Mouse (Mus musculus): ENCODE results near the gene Cebpz. TPM values are rescaled to one million over a fixed set of nuclear protein-coding genes. Genes with fewer than 3 reads are reported as not detected.

The Cebpz gene
- polyA plus RNA-seq, 1 experiment from 2014 or later = 58.5 TPM

DNA sequence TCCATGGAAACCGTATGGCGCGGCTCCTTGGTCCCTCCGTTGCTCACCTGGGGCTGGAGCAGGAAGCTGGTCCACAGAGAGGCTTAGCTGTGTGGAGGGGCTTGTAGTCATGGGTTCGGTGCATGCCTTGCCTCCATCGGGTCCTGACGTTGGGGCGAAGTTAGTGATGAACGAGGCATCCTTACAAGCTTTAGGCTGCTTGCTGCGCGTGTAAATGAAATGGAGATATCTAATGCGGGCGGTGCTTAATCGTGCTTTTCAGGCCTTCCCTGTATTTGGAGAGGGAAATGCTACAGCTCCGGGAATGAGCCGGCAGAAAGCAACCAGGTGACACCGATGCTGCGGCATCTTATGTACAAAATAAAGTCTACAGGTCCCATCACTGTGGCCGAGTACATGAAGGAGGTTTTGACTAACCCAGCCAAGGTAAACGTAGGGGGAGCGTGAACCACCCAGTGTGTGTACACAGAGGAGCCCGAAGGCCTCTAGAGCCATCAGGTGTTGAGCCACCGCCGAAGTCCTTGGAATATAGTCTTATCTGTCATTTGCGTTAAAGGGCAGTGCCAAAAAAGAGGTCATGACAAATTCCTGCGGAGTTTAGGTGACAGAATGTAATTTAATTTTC, 475 bp upstream of the Cebpz start:
- peak overlapping the region; percentile 72 for H3K4me2 ChIP-seq (replicated peaks)
- WGBS = 9% methylated on average over 26 of the region's 26 CpGs
- H3K4me3 ChIP-seq = peak overlapping the region; percentile 81
- H3K27ac ChIP-seq = no peak overlapping the region
- peak overlapping the region; percentile 73 for H3K9ac ChIP-seq
- H3K4me1 ChIP-seq = peaks cover 16% of the 10 kb centered on the region
- no peaks in the 10 kb centered on the region for H3K9me3 ChIP-seq
- ATAC-seq (ENCODE audit: low FRiP score, low read depth) = peak; percentile 48
- H3K27me3 ChIP-seq (replicated peaks) = no peaks in the 10 kb centered on the region
- peaks cover 40% of the 10 kb centered on the region for H3K36me3 ChIP-seq

- ATAC-seq (ENCODE audit: low FRiP score, low read depth) = no peak
- WGBS = 85% methylated on average over 2 of the region's 2 CpGs
- peak overlapping the region; percentile 81 for H3K4me3 ChIP-seq
- no peaks in the 10 kb centered on the region for H3K27me3 ChIP-seq (replicated peaks)
- H3K4me1 ChIP-seq = peaks cover 16% of the 10 kb centered on the region
- H3K27ac ChIP-seq = no peak overlapping the region
- H3K4me2 ChIP-seq (replicated peaks) = peak overlapping the region; percentile 72
- peak overlapping the region; percentile 73; the same call in 1 of the 2 replicates for H3K9ac ChIP-seq
- peaks cover 44% of the 10 kb centered on the region for H3K36me3 ChIP-seq
- no peaks in the 10 kb centered on the region for H3K9me3 ChIP-seq
Measured at GRCm38 (mm10) chr17:78935857-78936256, 1.0 kb downstream of the Cebpz start.

DNA sequence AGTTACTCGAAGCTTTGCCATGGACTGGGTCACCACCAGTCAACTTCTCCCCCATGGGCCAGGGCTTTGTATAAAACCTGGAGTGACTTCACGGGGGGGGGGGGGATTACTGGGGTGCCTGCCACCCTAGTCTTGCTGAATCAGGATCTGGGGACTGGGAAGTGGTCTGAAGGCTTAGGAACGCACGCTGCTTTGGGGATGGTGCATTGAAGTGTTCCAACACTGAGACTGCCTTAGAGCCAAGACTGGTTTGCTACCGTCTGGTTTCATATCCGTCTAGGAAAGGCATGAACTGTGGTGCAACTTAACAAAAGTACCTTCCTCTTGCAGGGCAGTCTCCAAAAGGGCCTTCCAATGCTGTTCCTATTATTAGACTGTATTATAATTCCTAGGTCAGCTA, 19.2 kb downstream of the Cebpz start:
- Histone ChIP-seq H3K4me3 (no peak overlapping the region), H3K36me3 (peaks cover 34% of the 10 kb centered on the region), H3K4me2 (replicated peaks) (peak overlapping the region; percentile 72), H3K27me3 (replicated peaks) (no peaks in the 10 kb centered on the region), H3K4me1 (peaks cover 12% of the 10 kb centered on the region), H3K9me3 (no peaks in the 10 kb centered on the region), H3K9ac (peak overlapping the region; percentile 67; the same call in 1 of the 2 replicates), H3K27ac (no peak overlapping the region)
- 44% methylated on average over 6 of the region's 6 CpGs for WGBS
- ATAC-seq (ENCODE audit: low FRiP score, low read depth) = no peak

GRCm38 (mm10) chr17:78916899-78917298, 20.0 kb downstream of the Cebpz start:
- ATAC-seq (ENCODE audit: low FRiP score, low read depth) = peak; percentile 13; the same call in 1 of the 2 replicates
- peak overlapping the region; percentile 67 for H3K9ac ChIP-seq
- peaks cover 28% of the 10 kb centered on the region for H3K36me3 ChIP-seq
- H3K4me1 ChIP-seq = peaks cover 13% of the 10 kb centered on the region
- 4% methylated on average over 11 of the region's 11 CpGs for WGBS
- H3K9me3 ChIP-seq = no peaks in the 10 kb centered on the region
- no peaks in the 10 kb centered on the region for H3K27me3 ChIP-seq (replicated peaks)
- 0 out of 2 replicates have a peak overlapping the region, but pooled peaks have one; percentile 62 for H3K27ac ChIP-seq
- peak overlapping the region; percentile 63 for H3K4me3 ChIP-seq
- H3K4me2 ChIP-seq (replicated peaks) = peak overlapping the region; percentile 72

- peaks cover 23% of the 10 kb centered on the region for H3K36me3 ChIP-seq
- WGBS = under 1% methylated on average over 37 of the region's 37 CpGs
Measured at GRCm38 (mm10) chr17:78916369-78916813, 20.5 kb downstream of the Cebpz start, which contains the start of gene Cebpzos. Cebpzos (plus strand) TSS chr17:78916500.

GRCm38 (mm10) chr17:78915772-78916171, 21.1 kb downstream of the Cebpz start:
- H3K27ac ChIP-seq = no peak overlapping the region
- H3K9me3 ChIP-seq = no peaks in the 10 kb centered on the region
- H3K4me1 ChIP-seq = peaks cover 13% of the 10 kb centered on the region
- no peaks in the 10 kb centered on the region for H3K27me3 ChIP-seq (replicated peaks)
- H3K4me3 ChIP-seq = peak overlapping the region; percentile 63
- H3K36me3 ChIP-seq = peaks cover 19% of the 10 kb centered on the region
- 62% methylated on average over 6 of the region's 6 CpGs for WGBS
- H3K4me2 ChIP-seq (replicated peaks) = peak overlapping the region; percentile 72
- ATAC-seq (ENCODE audit: low FRiP score, low read depth) = peak; percentile 34; the same call in 1 of the 2 replicates
- H3K9ac ChIP-seq = peak overlapping the region; percentile 67

More at GRCm38 (mm10) chr17:78916369-78916813, 20.5 kb downstream of the Cebpz start, which contains the start of gene Cebpzos:
- H3K4me3 ChIP-seq = peak within 1 kb of the TSS; percentile 63
- H3K27me3 ChIP-seq (replicated peaks) = no peaks in the 10 kb centered on the region
- peaks cover 13% of the 10 kb centered on the region for H3K4me1 ChIP-seq
- H3K4me2 ChIP-seq (replicated peaks) = peak within 1 kb of the TSS; percentile 72
- peak within 1 kb of the TSS; percentile 67 for H3K9ac ChIP-seq
- H3K9me3 ChIP-seq = no peaks in the 10 kb centered on the region
- H3K27ac ChIP-seq = peak within 1 kb of the TSS; percentile 62; the same call in 1 of the 2 replicates
- peak; percentile 95 for ATAC-seq (ENCODE audit: low FRiP score, low read depth)

- Histone ChIP-seq H3K9ac (no peak overlapping the region), H3K27me3 (replicated peaks) (no peaks in the 10 kb centered on the region), H3K4me1 (peaks cover 13% of the 10 kb centered on the region), H3K36me3 (peaks cover 5% of the 10 kb centered on the region; the same call in 1 of the 2 replicates), H3K4me2 (replicated peaks) (no peak overlapping the region), H3K9me3 (no peaks in the 10 kb centered on the region), H3K27ac (no peak overlapping the region), H3K4me3 (no peak overlapping the region)
- 71% methylated on average over 3 of the region's 3 CpGs for WGBS
- ATAC-seq (ENCODE audit: low FRiP score, low read depth) = no peak
Measured at GRCm38 (mm10) chr17:78913921-78914320, 22.9 kb downstream of the Cebpz start.

DNA sequence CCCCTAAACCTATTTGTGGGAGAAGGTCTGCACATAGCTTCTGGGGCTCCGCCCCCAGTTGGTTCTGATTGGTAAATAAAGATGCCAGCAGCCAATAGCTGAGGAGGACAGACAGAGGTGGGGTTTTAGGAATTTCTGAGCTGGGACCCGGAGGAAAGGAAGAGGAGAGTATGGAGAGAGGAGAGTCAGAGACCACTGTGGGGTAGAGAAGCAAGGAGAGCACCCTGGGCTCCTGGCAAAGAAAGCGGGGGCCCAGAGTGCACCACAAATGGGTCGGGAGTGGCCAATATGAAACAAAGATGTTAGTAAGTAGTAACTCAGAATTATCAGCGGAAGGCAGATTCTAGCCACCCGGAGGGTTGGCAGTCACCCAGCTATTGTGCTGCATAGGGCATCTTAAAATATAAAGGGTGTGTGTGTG, 24.0 kb downstream of the Cebpz start:
- Histone ChIP-seq H3K9me3 (no peaks in the 10 kb centered on the region), H3K9ac (no peak overlapping the region), H3K27ac (no peak overlapping the region), H3K36me3 (no peaks in the 10 kb centered on the region), H3K4me1 (peaks cover 13% of the 10 kb centered on the region), H3K4me2 (replicated peaks) (peak overlapping the region; percentile 52), H3K4me3 (peak overlapping the region; percentile 24), H3K27me3 (replicated peaks) (no peaks in the 10 kb centered on the region)
- ATAC-seq (ENCODE audit: low FRiP score, low read depth) = peak; percentile 43
- WGBS = 37% methylated on average over 6 of the region's 6 CpGs

- Histone ChIP-seq H3K9me3 (no peaks in the 10 kb centered on the region), H3K4me3 (no peak overlapping the region), H3K4me2 (replicated peaks) (no peak overlapping the region), H3K27ac (no peak overlapping the region), H3K36me3 (no peaks in the 10 kb centered on the region), H3K9ac (no peak overlapping the region), H3K4me1 (peaks cover 6% of the 10 kb centered on the region; the same call in 1 of the 2 replicates), H3K27me3 (replicated peaks) (no peaks in the 10 kb centered on the region)
- no peak for ATAC-seq (ENCODE audit: low FRiP score, low read depth)
- 82% methylated on average over 2 of the region's 2 CpGs for WGBS
Measured at GRCm38 (mm10) chr17:78909374-78909773, 27.5 kb downstream of the Cebpz start.

GRCm38 (mm10) chr17:78906892-78907291, 30.0 kb downstream of the Cebpz start, which contains the start of gene Sult6b1:
Sult6b1 (minus strand) TSS chr17:78906992.
- Histone ChIP-seq H3K4me1 (no peaks in the 10 kb centered on the region), H3K27me3 (replicated peaks) (no peaks in the 10 kb centered on the region), H3K36me3 (no peaks in the 10 kb centered on the region), H3K9me3 (no peaks in the 10 kb centered on the region), H3K4me2 (replicated peaks) (no peak within 1 kb of the TSS), H3K9ac (no peak within 1 kb of the TSS), H3K4me3 (no peak within 1 kb of the TSS), H3K27ac (no peak within 1 kb of the TSS)
- no peak for ATAC-seq (ENCODE audit: low FRiP score, low read depth)
- 90% methylated on average over 5 of the region's 5 CpGs for WGBS

DNA sequence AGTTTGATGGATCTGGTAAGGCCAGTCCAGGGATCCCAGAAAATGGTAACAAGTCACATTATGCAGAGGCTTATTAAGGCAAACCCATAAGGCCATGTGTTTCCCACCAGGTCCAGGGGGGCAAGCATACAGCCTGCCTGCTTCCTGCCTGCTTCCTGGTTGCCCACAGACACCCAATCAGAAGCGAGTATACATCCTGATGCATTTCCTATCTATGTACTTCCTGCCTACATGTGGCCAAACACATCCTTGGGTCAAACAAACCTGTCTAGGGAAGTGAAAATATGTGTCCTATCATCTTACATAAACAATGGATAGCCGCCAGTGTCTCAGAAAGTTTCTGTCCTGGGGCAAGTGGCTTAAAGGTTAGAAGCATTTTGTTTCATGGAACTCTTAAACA, 33.7 kb downstream of the Cebpz start:
- no peak overlapping the region for H3K4me2 ChIP-seq (replicated peaks)
- no peaks in the 10 kb centered on the region for H3K27me3 ChIP-seq (replicated peaks)
- no peaks in the 10 kb centered on the region for H3K9me3 ChIP-seq
- no peak overlapping the region for H3K27ac ChIP-seq
- no peak overlapping the region for H3K4me3 ChIP-seq
- H3K9ac ChIP-seq = no peak overlapping the region
- H3K36me3 ChIP-seq = no peaks in the 10 kb centered on the region
- WGBS = 87% methylated on average over 2 of the region's 2 CpGs
- ATAC-seq (ENCODE audit: low FRiP score, low read depth) = no peak
- H3K4me1 ChIP-seq = no peaks in the 10 kb centered on the region

DNA sequence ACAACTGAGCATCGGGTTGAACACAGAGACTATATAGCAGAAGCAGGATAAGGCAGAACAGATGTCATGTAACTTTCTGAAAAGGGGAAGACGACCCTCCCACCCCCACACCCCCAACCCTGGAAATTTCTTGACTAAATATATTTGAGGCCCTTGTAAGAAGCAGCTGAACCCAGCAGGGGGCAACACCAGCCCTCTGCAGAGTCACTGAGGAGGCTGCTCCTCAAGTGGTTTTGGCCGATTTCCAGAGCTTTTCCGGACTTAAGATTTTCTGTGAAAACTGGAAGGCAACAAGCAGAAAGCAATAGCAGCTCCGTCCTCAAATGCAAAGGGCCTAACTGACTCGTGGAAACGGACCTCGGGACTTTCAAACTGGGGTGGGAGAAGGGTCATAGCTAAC, 41.5 kb downstream of the Cebpz start:
- Histone ChIP-seq H3K9me3 (no peaks in the 10 kb centered on the region), H3K27ac (no peak overlapping the region), H3K4me2 (replicated peaks) (no peak overlapping the region), H3K4me3 (no peak overlapping the region), H3K36me3 (no peaks in the 10 kb centered on the region), H3K9ac (no peak overlapping the region), H3K27me3 (replicated peaks) (no peaks in the 10 kb centered on the region), H3K4me1 (no peaks in the 10 kb centered on the region)
- no peak for ATAC-seq (ENCODE audit: low FRiP score, low read depth)
- WGBS = 56% methylated on average over 8 of the region's 8 CpGs

Data from neural tube, embryonic 12.5 days (tissue).